19 mouse cellular contexts compared by ENCODE assay signal in genomic region chr12:24592055-24592454, GRCm38 (mm10). TPM values are rescaled to one million over a fixed set of nuclear protein-coding genes. Genes with fewer than 3 reads are reported as not detected.
DNase-seq lines count a peak whose midpoint lies in the region; ATAC-seq lines count a peak whose summit lies in the region.
"Had no signal": no experiment of that assay in that cellular context is flagged by ENCODE, and none has a peak within 500 bp of the region (broad histone marks: within the 10 kb centered on the region; RNA-seq: fewer than 3 reads in every experiment).

No protein-coding gene starts in this region.

- 77% methylated on average over 9 of the region's 9 CpGs for WGBS in lung, embryonic 15.5 days
- 65% methylated on average over 9 of the region's 9 CpGs for WGBS in embryonic facial prominence, embryonic 12.5 days

- H3K4me3 ChIP-seq in lung, embryonic 15.5 days: no peak overlapping the region
- H3K4me3 ChIP-seq in embryonic facial prominence, embryonic 12.5 days: no peak overlapping the region
- H3K4me3 ChIP-seq: forebrain, embryonic 13.5 days; heart, adult 2 months; left cerebral cortex, adult 2 months; liver, embryonic 13.5 days had no signal

- no peak overlapping the region for H3K9ac ChIP-seq in lung, embryonic 15.5 days
- no peak overlapping the region for H3K9ac ChIP-seq in embryonic facial prominence, embryonic 12.5 days
- H3K9ac ChIP-seq: forebrain, embryonic 13.5 days had no signal

- no peaks in the 10 kb centered on the region for H3K36me3 ChIP-seq in lung, embryonic 15.5 days
- H3K36me3 ChIP-seq in embryonic facial prominence, embryonic 12.5 days: no peaks in the 10 kb centered on the region
- H3K36me3 ChIP-seq: limb, embryonic 13.5 days; liver, embryonic 13.5 days had no signal

- DNase-seq in adrenal gland, postnatal 14 days: peak; percentile 40
- no peak for DNase-seq in adrenal gland, postnatal 4 days (ENCODE audit: low spot score in 2 of 2)
- DNase-seq in lung, postnatal 14 days: no peak
- DNase-seq in naive thymus-derived CD4-positive, alpha-beta T cell, adult 2 months (ENCODE audit: low read depth): peak; percentile 19
- no peak for DNase-seq in right cerebral cortex, postnatal 36 days (ENCODE audit: low spot score in 2 of 2)
- DNase-seq: cerebellum, adult 11 months; cerebellum, postnatal 14 days; gastrocnemius, postnatal 14 days; heart, adult 2 months; liver, embryonic 13.5 days; right cerebral cortex, postnatal 4 days; thymus, postnatal 25 days had no signal

- no peak for ATAC-seq in lung, embryonic 15.5 days (ENCODE audit: borderline replicate concordance, extremely low read depth, low FRiP score, low TSS enrichment)
- ATAC-seq in embryonic facial prominence, embryonic 12.5 days (ENCODE audit: insufficient number of reproducible peaks, insufficient read depth, low FRiP score, low TSS enrichment): 0 out of 2 replicates have a peak, but pooled peaks have one; percentile 42
- no peak for ATAC-seq in frontal cortex, adult (ENCODE audit: low TSS enrichment)
- ATAC-seq: forebrain, embryonic 13.5 days had no signal

- H3K27me3 ChIP-seq in lung, embryonic 15.5 days: no peaks in the 10 kb centered on the region
- no peaks in the 10 kb centered on the region for H3K27me3 ChIP-seq in embryonic facial prominence, embryonic 12.5 days
- H3K27me3 ChIP-seq: CH12.LX; forebrain, embryonic 13.5 days; liver, embryonic 13.5 days had no signal

- H3K4me2 ChIP-seq in lung, embryonic 15.5 days: no peak overlapping the region
- H3K4me2 ChIP-seq in embryonic facial prominence, embryonic 12.5 days (replicated peaks): no peak overlapping the region

- H3K4me1 ChIP-seq in lung, embryonic 15.5 days: peaks cover 17% of the 10 kb centered on the region
- H3K4me1 ChIP-seq in embryonic facial prominence, embryonic 12.5 days: peaks cover 10% of the 10 kb centered on the region

- no peaks in the 10 kb centered on the region for H3K9me3 ChIP-seq in lung, embryonic 15.5 days
- H3K9me3 ChIP-seq in embryonic facial prominence, embryonic 12.5 days: no peaks in the 10 kb centered on the region
- H3K9me3 ChIP-seq: forebrain, embryonic 13.5 days; limb, embryonic 13.5 days; liver, embryonic 13.5 days had no signal

- peak overlapping the region; percentile 74; the same call in 1 of the 2 replicates for H3K27ac ChIP-seq in lung, embryonic 15.5 days
- no peak overlapping the region for H3K27ac ChIP-seq in embryonic facial prominence, embryonic 12.5 days
- H3K27ac ChIP-seq: forebrain, embryonic 13.5 days; left cerebral cortex, adult 2 months; limb, embryonic 13.5 days; liver, embryonic 13.5 days had no signal

RNA-seq across cellular contexts. Expression of gene Grhl1, which starts 20.0 kb away (rescaled TPM):
- 1.1 and 1.2 TPM in 2 replicates for total RNA-seq in adrenal gland, postnatal 14 days (2021)
- total RNA-seq in adrenal gland, postnatal 4 days (2021): 1 to 10 TPM in 1 of 2 experiments, under 1 TPM in 1; 0.90 to 1.4 TPM
- polyA plus RNA-seq in lung, embryonic 15.5 days (2015; fragmentation: Nextera tagmentation; extraction: Ambion mirVana): 3.7 and 3.9 TPM in 2 replicates
- polyA plus RNA-seq in embryonic facial prominence, embryonic 12.5 days (2016; fragmentation: Nextera tagmentation; extraction: Ambion mirVana): 1.1 and 2.5 TPM in 2 replicates

RNA-seq across cellular contexts. Expression of gene Klf11, which starts 59.0 kb away (rescaled TPM):
- 13.7 and 17.3 TPM in 2 replicates for total RNA-seq in adrenal gland, postnatal 14 days (2021)
- 10 to 100 TPM; 30.7 TPM for total RNA-seq in adrenal gland, postnatal 4 days (2021)
- 12.6 and 15.0 TPM in 2 replicates for polyA plus RNA-seq in lung, embryonic 15.5 days (2015; fragmentation: Nextera tagmentation; extraction: Ambion mirVana)
- polyA plus RNA-seq in embryonic facial prominence, embryonic 12.5 days (2016; fragmentation: Nextera tagmentation; extraction: Ambion mirVana): 13.6 and 13.8 TPM in 2 replicates

Comparison
In these comparisons a context has a peak if more than half of its experiments do, and no peak if none do; other contexts are left out.
1. DNase-seq: peak in adrenal gland, postnatal 14 days (single experiment) and naive thymus-derived CD4-positive, alpha-beta T cell, adult 2 months (single experiment); none in adrenal gland, postnatal 4 days (0 of 2), lung, postnatal 14 days (single experiment) and right cerebral cortex, postnatal 36 days (0 of 2).